Mouse (Mus musculus): ENCODE results near the gene Sapcd1. TPM values are rescaled to one million over a fixed set of nuclear protein-coding genes. Genes with fewer than 3 reads are reported as not detected.

Sapcd1 gene
- polyA plus RNA-seq (2016; fragmentation: Nextera tagmentation; extraction: Ambion mirVana), result 3.8 and 5.0 TPM in 2 replicates

DNA sequence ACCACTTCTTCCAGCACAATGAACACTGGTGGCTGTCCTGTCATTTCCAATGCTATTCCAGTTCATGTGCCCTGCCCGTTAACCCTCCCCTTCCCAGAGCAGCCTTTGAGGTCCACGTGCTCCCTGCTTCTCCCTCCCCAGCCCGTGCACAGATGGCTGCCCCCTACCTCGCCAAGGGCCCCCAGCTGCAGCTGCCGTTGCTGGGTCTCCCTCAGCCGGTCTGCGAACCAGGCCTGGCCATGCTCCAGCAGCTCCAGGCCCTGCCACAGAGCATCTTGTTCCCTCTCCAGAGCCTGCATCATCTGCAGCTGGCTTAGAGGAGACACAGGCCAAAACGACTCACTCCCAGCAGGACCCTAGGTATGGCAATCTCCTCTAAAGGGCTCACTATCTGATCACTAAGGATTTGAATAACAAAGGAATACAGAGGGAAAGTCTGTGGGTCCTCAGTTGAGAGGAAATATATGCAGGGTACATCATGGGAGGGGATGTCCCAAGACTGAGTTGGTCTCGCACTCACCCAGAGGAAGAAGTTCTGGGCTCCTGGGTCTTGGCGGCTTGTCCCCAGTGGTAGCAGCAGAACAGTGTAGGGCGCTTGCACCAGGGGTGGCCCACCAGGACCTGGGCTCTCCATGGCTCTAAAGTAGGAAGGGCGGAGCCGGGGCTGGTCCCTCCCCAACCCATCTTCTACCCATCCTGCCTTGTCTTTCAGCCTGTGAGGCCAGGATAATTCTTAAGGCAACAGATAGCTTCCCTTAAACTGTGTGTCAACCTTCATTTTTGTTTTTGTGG, at the start of gene Sapcd1:
Gene Sapcd1 (minus strand): TSS at position 740 of the 792 bp plus-strand sequence.
- 30% methylated on average over 13 of the region's 13 CpGs for WGBS
- Histone ChIP-seq H3K36me3 (no peaks in the 10 kb centered on the region), H3K4me3 (no peak within 1 kb of the TSS), H3K9me3 (no peaks in the 10 kb centered on the region), H3K27me3 (replicated peaks) (no peaks in the 10 kb centered on the region), H3K27ac (no peak within 1 kb of the TSS), H3K4me1 (peaks cover 19% of the 10 kb centered on the region), H3K4me2 (replicated peaks) (peak within 1 kb of the TSS; percentile 30), H3K9ac (no peak within 1 kb of the TSS)
- ATAC-seq (ENCODE audit: low FRiP score, low read depth), result peak; percentile 68

DNA sequence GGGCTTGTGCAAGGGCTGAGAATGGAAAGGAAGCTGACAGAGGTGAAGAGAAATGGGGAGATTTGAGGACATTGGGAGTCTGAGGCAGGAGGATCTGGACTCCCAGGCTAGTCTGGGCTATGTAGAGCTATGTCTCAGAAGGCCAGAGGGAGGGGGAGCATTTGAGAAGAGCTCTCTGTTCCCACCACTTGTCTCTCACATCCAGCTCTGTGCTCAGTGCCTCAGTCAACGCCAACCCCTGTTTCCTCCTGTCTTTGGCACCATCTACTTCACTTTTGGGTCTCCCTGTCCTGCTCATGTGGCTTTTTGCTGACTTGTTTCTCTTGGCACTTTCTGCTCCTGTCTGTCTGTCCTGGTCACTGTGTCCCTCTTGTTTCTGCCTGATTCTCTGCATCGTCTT, 49.5 kb upstream of the Sapcd1 start:
- H3K27me3 ChIP-seq (replicated peaks), result 0 out of 2 replicates have a peak, but pooled peaks cover 2% of the 10 kb centered on the region
- H3K36me3 ChIP-seq, result no peaks in the 10 kb centered on the region
- H3K4me3 ChIP-seq, result peak overlapping the region; percentile 7; the same call in 1 of the 2 replicates
- no peak for ATAC-seq (ENCODE audit: low FRiP score, low read depth)
- WGBS, result 23% methylated on average over 2 of the region's 2 CpGs
- peaks cover 18% of the 10 kb centered on the region for H3K4me1 ChIP-seq
- H3K9ac ChIP-seq, result peak overlapping the region; percentile 45
- H3K27ac ChIP-seq, result no peak overlapping the region
- H3K9me3 ChIP-seq, result no peaks in the 10 kb centered on the region
- H3K4me2 ChIP-seq (replicated peaks), result peak overlapping the region; percentile 54

DNA sequence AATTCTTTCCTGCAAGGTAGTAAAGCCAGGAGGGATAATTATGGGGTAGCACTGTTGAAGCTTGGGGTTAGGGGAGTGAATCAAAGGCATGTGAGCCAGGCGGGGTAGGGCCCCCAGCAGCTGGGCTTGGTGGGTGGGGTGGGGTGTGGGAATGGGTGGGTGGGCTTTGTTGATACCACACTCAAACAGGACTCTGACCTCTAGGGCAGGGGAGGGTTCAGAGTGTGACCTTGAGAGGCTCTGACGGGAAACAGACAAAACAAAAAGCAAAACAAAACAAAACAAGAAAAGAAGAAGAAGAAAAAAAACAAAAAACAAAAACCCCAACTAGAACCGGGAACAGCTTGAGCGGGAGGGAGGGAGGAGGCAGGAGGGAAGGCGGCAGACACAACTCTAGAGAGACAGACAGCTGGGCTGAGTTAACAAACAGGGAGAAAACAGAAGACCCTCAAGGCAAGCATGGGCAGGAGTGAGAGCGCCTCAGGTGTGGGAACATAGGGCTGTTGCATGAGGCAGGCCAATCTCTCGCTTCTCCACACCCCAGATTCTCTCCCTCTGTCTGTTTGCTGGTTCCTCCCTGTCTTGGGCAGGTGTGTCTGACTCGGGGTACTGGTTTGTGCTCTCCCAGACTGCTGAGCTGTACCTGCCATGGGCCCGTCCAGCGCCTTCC, 48.8 kb upstream of the Sapcd1 start, which contains the start of gene Ly6g6e:
Gene Ly6g6e (plus strand): TSS at position 396 of the 670 bp plus-strand sequence.
- H3K9ac ChIP-seq, result peak within 1 kb of the TSS; percentile 45
- H3K4me2 ChIP-seq (replicated peaks), result peak within 1 kb of the TSS; percentile 54
- H3K9me3 ChIP-seq, result no peaks in the 10 kb centered on the region

DNA sequence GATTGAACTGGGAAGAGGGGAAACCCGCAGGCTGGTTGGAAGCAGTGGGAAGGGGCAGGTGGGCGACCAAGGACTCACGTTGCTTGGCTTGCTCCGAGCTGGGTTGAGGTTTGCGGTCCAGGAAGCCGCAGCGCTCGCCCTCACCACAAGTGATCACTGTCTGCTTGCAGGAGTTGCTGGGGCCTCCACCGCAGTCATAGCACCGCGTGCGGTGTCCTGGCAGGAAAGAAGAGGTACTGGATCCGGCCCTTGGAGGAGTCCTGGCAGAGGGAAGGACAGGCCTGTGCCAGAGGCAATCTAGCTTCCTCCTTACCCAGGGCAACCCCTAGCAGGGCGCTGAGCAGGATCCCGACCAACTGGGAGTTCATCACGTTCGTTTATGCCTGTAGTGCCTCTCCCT, 46.3 kb upstream of the Sapcd1 start:
- Histone ChIP-seq H3K27me3 (replicated peaks) (0 out of 2 replicates have a peak, but pooled peaks cover 2% of the 10 kb centered on the region), H3K9ac (no peak overlapping the region), H3K4me3 (no peak overlapping the region), H3K36me3 (no peaks in the 10 kb centered on the region), H3K4me1 (peaks cover 18% of the 10 kb centered on the region), H3K27ac (no peak overlapping the region), H3K4me2 (replicated peaks) (no peak overlapping the region), H3K9me3 (no peaks in the 10 kb centered on the region)
- WGBS, result 44% methylated on average over 17 of the region's 17 CpGs
- ATAC-seq (ENCODE audit: low FRiP score, low read depth), result no peak

More for the DNA sequence above, 48.8 kb upstream of the Sapcd1 start, which contains the start of gene Ly6g6e:
- Histone ChIP-seq H3K4me1 (peaks cover 18% of the 10 kb centered on the region), H3K27ac (no peak within 1 kb of the TSS), H3K27me3 (replicated peaks) (0 out of 2 replicates have a peak, but pooled peaks cover 2% of the 10 kb centered on the region), H3K4me3 (peak within 1 kb of the TSS; percentile 7; the same call in 1 of the 2 replicates), H3K36me3 (no peaks in the 10 kb centered on the region)
- 26% methylated on average over 10 of the region's 10 CpGs for WGBS
- ATAC-seq (ENCODE audit: low FRiP score, low read depth), result no peak

GRCm38 (mm10) chr17:35071454-35071853, 43.6 kb upstream of the Sapcd1 start:
- no peak overlapping the region for H3K4me2 ChIP-seq (replicated peaks)

DNA sequence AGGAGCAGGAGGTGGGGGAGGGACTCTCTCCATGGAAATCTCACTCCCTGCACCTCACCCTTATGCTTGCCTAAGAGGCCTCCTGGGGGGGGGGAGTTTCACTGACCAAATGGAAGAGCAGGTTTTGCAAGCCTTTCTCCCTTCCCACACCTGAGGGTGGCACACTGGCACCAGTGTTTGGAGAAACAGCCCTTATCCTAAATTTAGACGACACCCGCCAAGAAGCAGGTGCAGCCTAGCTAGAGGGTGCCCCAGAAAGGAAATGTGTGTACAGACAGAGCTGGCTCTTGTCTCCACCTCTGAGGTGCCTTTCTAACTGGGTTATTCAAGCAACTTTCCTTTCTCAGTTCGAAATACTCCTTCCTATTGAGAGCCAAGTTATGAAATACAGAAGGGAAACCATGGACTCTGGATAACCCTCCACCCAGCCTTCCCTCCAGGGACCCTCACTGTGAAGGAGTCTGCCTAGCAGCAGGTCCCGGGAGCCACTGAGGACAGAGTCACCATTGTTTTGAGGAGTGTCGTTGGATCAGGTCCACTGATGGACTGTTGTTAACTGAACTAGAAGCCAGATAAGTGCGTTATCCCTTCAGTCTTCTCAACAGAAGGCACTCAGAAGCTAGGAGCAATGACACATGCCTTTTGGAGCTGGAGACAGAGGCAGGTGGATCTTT, 42.9 kb upstream of the Sapcd1 start:
- H3K4me2 ChIP-seq (replicated peaks), result no peak overlapping the region
- H3K4me3 ChIP-seq, result no peak overlapping the region
- no peaks in the 10 kb centered on the region for H3K36me3 ChIP-seq
- peaks cover 2% of the 10 kb centered on the region; the same call in 1 of the 2 replicates for H3K4me1 ChIP-seq
- no peak for ATAC-seq (ENCODE audit: low FRiP score, low read depth)
- H3K9ac ChIP-seq, result no peak overlapping the region
- no peaks in the 10 kb centered on the region for H3K9me3 ChIP-seq
- peaks cover 16% of the 10 kb centered on the region for H3K27me3 ChIP-seq (replicated peaks)
- H3K27ac ChIP-seq, result no peak overlapping the region
- 58% methylated on average over 6 of the region's 6 CpGs for WGBS

More at GRCm38 (mm10) chr17:35071454-35071853, 43.6 kb upstream of the Sapcd1 start:
- no peak for ATAC-seq (ENCODE audit: low FRiP score, low read depth)
- Histone ChIP-seq H3K4me3 (no peak overlapping the region), H3K36me3 (no peaks in the 10 kb centered on the region), H3K27me3 (replicated peaks) (peaks cover 11% of the 10 kb centered on the region), H3K9ac (no peak overlapping the region), H3K9me3 (no peaks in the 10 kb centered on the region), H3K4me1 (0 out of 2 replicates have a peak, but pooled peaks cover 1% of the 10 kb centered on the region), H3K27ac (no peak overlapping the region)
- WGBS, result 74% methylated on average over 9 of the region's 9 CpGs

GRCm38 (mm10) chr17:35068213-35068914, 40.5 kb upstream of the Sapcd1 start:
- Histone ChIP-seq H3K4me2 (replicated peaks) (no peak overlapping the region), H3K36me3 (peaks cover 1% of the 10 kb centered on the region; the same call in 1 of the 2 replicates), H3K9ac (no peak overlapping the region), H3K27me3 (replicated peaks) (peaks cover 26% of the 10 kb centered on the region), H3K9me3 (no peaks in the 10 kb centered on the region), H3K4me1 (peaks cover 16% of the 10 kb centered on the region), H3K4me3 (no peak overlapping the region), H3K27ac (no peak overlapping the region)
- ATAC-seq (ENCODE audit: low FRiP score, low read depth), result no peak
- WGBS, result 87% methylated on average over 17 of the region's 17 CpGs

- no peak for ATAC-seq (ENCODE audit: low FRiP score, low read depth)
- Histone ChIP-seq H3K27me3 (replicated peaks) (peaks cover 26% of the 10 kb centered on the region), H3K9ac (peak within 1 kb of the TSS; percentile 40; the same call in 1 of the 2 replicates), H3K9me3 (no peaks in the 10 kb centered on the region), H3K4me2 (replicated peaks) (peak within 1 kb of the TSS; percentile 61), H3K36me3 (peaks cover 21% of the 10 kb centered on the region), H3K4me1 (peaks cover 16% of the 10 kb centered on the region), H3K4me3 (peak within 1 kb of the TSS; percentile 26), H3K27ac (no peak within 1 kb of the TSS)
- 49% methylated on average over 10 of the region's 10 CpGs for WGBS
These were observed 38.3 kb upstream of the Sapcd1 start, which contains the start of gene Mpig6b for GRCm38 (mm10) chr17:35066084-35066483. Mpig6b (minus strand) TSS chr17:35066184.

DNA sequence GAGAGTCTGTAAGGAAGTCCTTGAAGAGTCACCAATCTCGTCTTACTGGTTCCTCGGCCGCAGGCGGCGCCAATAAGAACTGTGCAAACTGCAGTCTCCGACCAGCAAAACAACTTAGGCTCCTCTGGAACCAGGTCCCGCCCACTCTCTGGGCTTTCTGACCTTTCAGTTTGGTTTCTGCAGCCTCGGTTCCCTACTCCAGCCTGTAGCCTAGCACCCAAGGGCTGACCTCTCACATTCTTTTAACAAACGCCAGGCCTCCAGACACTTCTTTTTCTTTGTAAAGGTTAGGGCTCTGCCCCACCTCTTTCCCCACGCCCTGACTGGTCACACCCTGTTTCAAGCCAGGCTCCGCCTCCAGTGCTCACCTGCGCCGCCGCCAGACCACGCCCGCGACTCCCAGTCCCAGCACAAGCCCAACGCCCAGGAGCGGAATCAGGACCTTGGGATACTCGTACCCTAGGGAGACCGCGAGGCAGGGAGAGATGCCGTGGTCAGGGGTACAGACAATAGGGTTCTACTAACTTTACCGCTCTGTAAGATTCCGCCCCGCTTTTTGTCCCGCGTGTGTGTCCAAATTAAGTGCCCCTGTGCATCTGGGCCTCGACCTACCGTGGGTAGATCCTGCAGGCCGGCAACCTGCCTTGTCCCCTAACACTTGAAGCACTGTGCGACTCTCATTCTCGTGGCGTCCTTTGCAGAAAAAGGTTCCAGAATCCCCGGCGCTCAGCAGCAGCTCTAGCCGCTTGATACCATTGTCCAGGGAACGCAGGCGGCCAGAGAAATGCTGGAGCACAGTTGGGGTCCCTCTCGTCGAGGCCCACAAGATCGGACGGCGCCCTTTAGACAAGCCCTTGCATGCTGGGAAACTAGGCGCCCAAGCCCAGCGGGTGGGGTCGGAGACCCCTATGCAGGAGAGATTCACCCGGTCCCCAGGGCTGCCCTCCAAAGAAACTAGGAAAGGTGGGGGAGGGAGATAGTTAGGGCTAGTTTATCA, 37.4 kb upstream of the Sapcd1 start, which contains the start of gene Ly6g6c:
Gene Ly6g6c (plus strand): TSS at position 438 of the 997 bp plus-strand sequence.
- Histone ChIP-seq H3K9me3 (no peaks in the 10 kb centered on the region), H3K9ac (peak within 1 kb of the TSS; percentile 40; the same call in 1 of the 2 replicates), H3K36me3 (peaks cover 27% of the 10 kb centered on the region), H3K27me3 (replicated peaks) (peaks cover 26% of the 10 kb centered on the region), H3K4me3 (peak within 1 kb of the TSS; percentile 26), H3K4me1 (peaks cover 24% of the 10 kb centered on the region), H3K4me2 (replicated peaks) (peak within 1 kb of the TSS; percentile 61), H3K27ac (no peak within 1 kb of the TSS)
- ATAC-seq (ENCODE audit: low FRiP score, low read depth), result no peak
- 2% methylated on average over 48 of the region's 48 CpGs for WGBS

DNA sequence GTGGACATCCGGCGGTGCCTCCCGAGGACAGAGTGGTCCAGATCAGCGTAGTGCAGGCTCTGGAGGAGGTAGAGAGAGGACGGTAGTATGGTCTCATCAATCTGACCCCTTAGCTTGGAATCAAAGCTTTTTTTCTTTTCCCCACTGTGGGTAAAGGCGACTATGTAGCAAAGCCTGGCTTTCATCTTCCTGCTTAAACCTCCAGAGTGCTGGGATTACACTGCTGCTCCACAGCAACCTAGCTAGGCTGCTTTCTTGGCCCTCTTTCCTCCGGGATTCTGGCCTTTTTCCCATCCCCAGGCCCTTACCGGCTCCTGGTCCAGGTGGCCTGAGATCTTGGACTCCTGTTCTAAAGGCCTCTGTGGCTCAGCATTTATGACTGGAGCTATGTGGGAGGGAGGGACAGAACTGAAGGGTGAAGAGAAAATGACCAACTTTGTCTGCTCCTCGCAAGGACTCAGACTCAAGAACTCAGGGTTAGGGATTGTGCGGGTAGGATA, 36.6 kb upstream of the Sapcd1 start:
- Histone ChIP-seq H3K4me3 (peak overlapping the region; percentile 26; the same call in 1 of the 2 replicates), H3K36me3 (peaks cover 27% of the 10 kb centered on the region), H3K27me3 (replicated peaks) (peaks cover 26% of the 10 kb centered on the region), H3K4me2 (replicated peaks) (peak overlapping the region; percentile 61), H3K9ac (no peak overlapping the region), H3K9me3 (no peaks in the 10 kb centered on the region), H3K4me1 (peaks cover 31% of the 10 kb centered on the region), H3K27ac (no peak overlapping the region)
- no peak for ATAC-seq (ENCODE audit: low FRiP score, low read depth)
- WGBS, result 32% methylated on average over 10 of the region's 10 CpGs

All from neural tube, embryonic 12.5 days (tissue).